Mouse (Mus musculus) hindbrain, embryonic 11.5 days (tissue): ENCODE results near the gene Baat. TPM values are rescaled to one million over a fixed set of nuclear protein-coding genes. Genes with fewer than 3 reads are reported as not detected.
"Not testable (repeated sequence)": the region's sequence is repeated elsewhere in the genome, so short reads cannot be mapped to it uniquely, and the experiment has no call there.

ENCODE experiments used
- ATAC-seq: fragments of 200-750 bp; cut with Nextera tagmentation; 2 replicates; pipeline ENCODE4 v1.8.0; 2017; ENCODE audit warnings: mild to moderate bottlenecking, moderate TSS enrichment, moderate library complexity; ENCODE audit not compliant: low FRiP score
- DNase-seq: peaks from one replicate; pipeline ENCODE4 v3.0.0-alpha.2; 2015; ENCODE audit warnings: low spot score
- H3K27ac ChIP-seq: fragments of 300-500 bp; sonication (generic); 2 replicates; pipeline ENCODE4 v1.5.1; 2014; ENCODE audit warnings: mild to moderate bottlenecking, low read depth, low read length
- H3K27me3 ChIP-seq: fragments of 300-500 bp; sonication (generic); 2 replicates; pipeline ENCODE4 v1.6.1; 2014; ENCODE audit warnings: mild to moderate bottlenecking, low read length, moderate library complexity, mixed read lengths; ENCODE audit not compliant: control insufficient read depth, insufficient read depth
- H3K36me3 ChIP-seq: fragments of 300-500 bp; sonication (generic); 2 replicates; pipeline ENCODE4 v1.6.1; 2014; ENCODE audit warnings: mild to moderate bottlenecking, low read length, moderate library complexity, mixed read lengths; ENCODE audit not compliant: control insufficient read depth, insufficient read depth
- H3K4me1 ChIP-seq: fragments of 300-500 bp; sonication (generic); replicated peaks from 2 replicates; pipeline ENCODE4 v1.6.1; 2014; ENCODE audit warnings: low read length, mixed read lengths; ENCODE audit not compliant: control insufficient read depth, insufficient read depth
- H3K4me2 ChIP-seq: fragments of 300-500 bp; sonication (generic); replicated peaks from 2 replicates; pipeline ENCODE4 v1.6.1; 2014; ENCODE audit warnings: mild to moderate bottlenecking, low read depth, low read length
- H3K4me3 ChIP-seq: fragments of 300-500 bp; sonication (generic); 2 replicates; pipeline ENCODE4 v1.5.1; 2014; ENCODE audit warnings: low read depth, low read length
- H3K9ac ChIP-seq: fragments of 300-500 bp; sonication (generic); 2 replicates; pipeline ENCODE4 v1.6.1; 2014; ENCODE audit warnings: low read depth, low read length
- H3K9me3 ChIP-seq: fragments of 300-500 bp; sonication (generic); 2 replicates; pipeline ENCODE4 v1.6.1; 2016; ENCODE audit warnings: low read length; ENCODE audit not compliant: control insufficient read depth
- WGBS: fragments of 180-500 bp; shearing (Covaris S2); extraction: QIAGEN DNeasy Blood & Tissue Kit; methylation state at CpG from one replicate; pipeline ENCODE4 v1.1.7; 2014; 5-methylcytosine and 5-hydroxymethylcytosine counted together
- polyA plus RNA-seq: library from polyadenylated mRNA; unstranded; fragments of >200 nt; fragmentation: Nextera tagmentation; extraction: Ambion mirVana; gene quantifications from 2 replicates; pipeline ENCODE4 v1.2.1, GENCODE M21; 2014

Baat gene
- polyA plus RNA-seq, 1 experiment from 2014 or later, result 0.22 TPM

DNA sequence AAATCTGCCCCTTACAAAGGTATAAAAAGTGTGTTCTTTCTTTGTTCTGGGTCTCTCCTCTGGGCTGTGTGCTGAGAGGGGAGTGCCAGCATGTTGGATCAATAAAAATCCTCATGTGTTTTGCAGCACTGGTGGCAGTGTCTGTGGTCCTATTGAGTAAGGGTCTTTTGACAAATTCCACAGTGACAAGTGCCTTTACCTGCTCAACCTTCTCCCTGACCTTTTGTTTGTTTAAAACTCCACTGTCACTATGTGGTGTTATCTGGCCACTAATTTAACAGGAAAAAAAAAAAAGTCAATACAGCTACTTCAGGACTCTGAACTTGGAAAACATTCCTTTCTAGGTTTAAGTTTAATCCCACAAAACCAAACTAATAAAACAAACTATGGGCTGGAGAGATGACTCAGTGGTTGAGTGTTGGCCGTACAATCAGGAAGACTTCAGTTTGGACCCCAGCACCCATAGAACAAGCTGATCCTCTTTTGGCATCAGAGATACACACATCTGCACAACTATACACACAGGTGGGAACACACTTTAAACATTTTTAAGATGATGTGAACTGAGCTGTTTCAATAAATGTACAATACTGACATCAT is 4.0 kb upstream of the Baat start:
- not testable (repeated sequence) for H3K27ac ChIP-seq, H3K4me1 ChIP-seq, H3K4me2 ChIP-seq, H3K4me3 ChIP-seq, DNase-seq, H3K27me3 ChIP-seq, H3K9me3 ChIP-seq, H3K36me3 ChIP-seq, H3K9ac ChIP-seq, ATAC-seq
- WGBS, result 100% methylated on average over 1 of the region's 1 CpGs

DNA sequence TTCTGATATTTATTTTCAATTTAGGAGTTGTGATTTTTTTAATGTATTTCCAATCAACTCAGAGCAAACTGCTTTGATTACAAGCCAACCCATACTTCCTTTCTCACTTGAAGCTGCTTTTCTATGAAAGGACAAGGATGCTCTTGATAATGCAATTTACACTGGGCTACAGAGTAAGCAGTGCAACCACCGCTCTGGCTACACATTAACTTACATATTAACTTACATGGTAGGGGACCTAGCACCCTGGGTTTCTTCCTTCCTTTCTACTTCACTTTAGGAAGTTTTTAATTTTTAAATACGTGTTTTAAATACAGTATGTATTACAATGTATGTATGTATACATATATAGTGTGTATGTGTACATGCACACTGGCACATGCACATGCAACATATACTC is 2.8 kb upstream of the Baat start:
- 91% methylated on average over 2 of the region's 2 CpGs for WGBS
- ATAC-seq, result no peak

DNA sequence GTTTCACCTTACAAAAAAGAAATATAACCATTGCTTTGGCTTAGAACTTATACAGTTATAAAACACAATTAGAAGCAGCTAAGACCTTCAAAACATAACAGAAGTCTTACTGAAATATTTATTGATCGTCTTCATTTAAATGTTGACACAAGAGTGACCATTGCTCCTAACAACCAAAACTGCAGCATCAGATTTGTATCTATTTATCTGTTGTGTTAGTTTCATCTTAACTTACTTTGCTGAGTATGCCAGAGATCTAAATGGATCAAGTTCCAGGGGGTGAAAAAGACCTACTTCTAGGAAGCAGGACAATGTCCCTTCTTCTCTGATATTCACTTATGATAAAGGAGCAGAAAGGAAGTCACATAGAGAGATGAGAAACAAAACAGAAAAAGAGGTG is 2.8 kb downstream of the Baat start:
- ATAC-seq, result no peak
- no peaks in the 10 kb centered on the region for H3K27me3 ChIP-seq

More for the DNA sequence above, 2.8 kb upstream of the Baat start:
- no peaks in the 10 kb centered on the region for H3K27me3 ChIP-seq
- H3K27ac ChIP-seq, result no peak overlapping the region
- no peak overlapping the region for H3K9ac ChIP-seq
- H3K9me3 ChIP-seq, result no peaks in the 10 kb centered on the region
- H3K4me1 ChIP-seq, result no peaks in the 10 kb centered on the region
- no peak overlapping the region for H3K4me2 ChIP-seq
- peaks cover 4% of the 10 kb centered on the region; the same call in 1 of the 2 replicates for H3K36me3 ChIP-seq
- H3K4me3 ChIP-seq, result no peak overlapping the region
- DNase-seq, result no peak

DNA sequence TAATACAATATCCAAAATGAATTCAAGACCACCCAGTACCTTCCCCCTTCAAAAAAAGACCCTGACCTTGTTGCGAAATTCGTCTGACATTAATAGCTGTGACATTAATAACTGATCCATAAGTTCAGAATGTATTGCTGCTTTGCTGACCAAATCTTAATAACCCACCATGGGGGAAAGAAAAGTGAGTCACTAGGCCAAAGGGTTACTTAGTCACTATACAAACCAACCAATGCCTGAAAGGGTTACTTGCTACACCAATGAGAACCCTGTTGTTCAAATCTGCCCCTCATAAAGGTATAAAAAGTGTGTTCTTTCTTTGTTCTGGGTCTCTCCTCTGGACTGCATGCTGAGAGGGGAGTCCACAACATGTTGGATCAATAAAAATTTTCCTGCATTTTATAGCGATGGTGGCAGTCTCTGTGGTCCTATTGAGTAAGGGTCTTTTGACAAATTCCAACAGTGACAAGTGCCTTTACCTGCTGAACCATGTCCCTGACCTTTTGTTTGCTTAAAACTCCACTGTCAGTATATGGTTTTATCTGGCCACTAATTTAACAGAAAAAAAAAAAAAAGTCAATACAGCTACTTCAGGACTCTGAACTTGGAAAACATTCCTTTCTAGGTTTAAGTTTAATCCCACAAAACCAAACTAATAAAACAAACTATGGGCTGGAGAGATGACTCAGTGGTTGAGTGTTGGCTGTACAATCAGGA is 20.3 kb downstream of the Baat start:
- not testable (repeated sequence) for H3K36me3 ChIP-seq, H3K27me3 ChIP-seq, H3K9me3 ChIP-seq, DNase-seq, H3K4me3 ChIP-seq, H3K9ac ChIP-seq, H3K4me2 ChIP-seq, H3K4me1 ChIP-seq, ATAC-seq, H3K27ac ChIP-seq
- 75% methylated on average over 3 of the region's 3 CpGs for WGBS

More for the DNA sequence above, 2.8 kb downstream of the Baat start:
- Histone ChIP-seq H3K9ac (no peak overlapping the region), H3K4me2 (no peak overlapping the region), H3K27ac (no peak overlapping the region), H3K4me3 (no peak overlapping the region), H3K9me3 (no peaks in the 10 kb centered on the region), H3K4me1 (no peaks in the 10 kb centered on the region), H3K36me3 (no peaks in the 10 kb centered on the region)
- no peak for DNase-seq
- 98% methylated on average over 1 of the region's 1 CpGs for WGBS

DNA sequence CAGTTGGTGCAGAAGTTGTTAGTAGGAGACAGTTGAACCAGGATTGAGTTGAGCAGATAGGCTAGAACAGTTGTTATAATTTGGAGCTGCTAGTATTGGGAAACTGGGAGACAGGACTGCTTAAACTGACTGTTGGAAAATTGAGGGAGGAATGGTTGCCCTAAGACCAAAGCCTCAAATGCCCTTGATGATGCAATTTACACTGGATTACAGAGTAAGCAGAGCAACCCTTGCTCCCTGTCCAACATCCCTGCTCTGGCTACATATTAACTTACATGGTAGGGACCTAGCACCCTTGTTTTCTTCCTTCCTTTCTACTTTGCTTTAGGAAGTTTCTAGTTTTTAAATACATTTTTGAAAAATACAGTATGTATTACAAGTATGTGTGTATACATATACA is 20.9 kb downstream of the Baat start:
- no peak overlapping the region for H3K4me2 ChIP-seq
- no peaks in the 10 kb centered on the region for H3K9me3 ChIP-seq
- H3K27me3 ChIP-seq, result no peaks in the 10 kb centered on the region
- no peak for DNase-seq
- H3K4me3 ChIP-seq, result no peak overlapping the region
- H3K9ac ChIP-seq, result no peak overlapping the region
- no peaks in the 10 kb centered on the region for H3K36me3 ChIP-seq
- H3K4me1 ChIP-seq, result no peaks in the 10 kb centered on the region
- no peak overlapping the region for H3K27ac ChIP-seq
- ATAC-seq, result no peak

DNA sequence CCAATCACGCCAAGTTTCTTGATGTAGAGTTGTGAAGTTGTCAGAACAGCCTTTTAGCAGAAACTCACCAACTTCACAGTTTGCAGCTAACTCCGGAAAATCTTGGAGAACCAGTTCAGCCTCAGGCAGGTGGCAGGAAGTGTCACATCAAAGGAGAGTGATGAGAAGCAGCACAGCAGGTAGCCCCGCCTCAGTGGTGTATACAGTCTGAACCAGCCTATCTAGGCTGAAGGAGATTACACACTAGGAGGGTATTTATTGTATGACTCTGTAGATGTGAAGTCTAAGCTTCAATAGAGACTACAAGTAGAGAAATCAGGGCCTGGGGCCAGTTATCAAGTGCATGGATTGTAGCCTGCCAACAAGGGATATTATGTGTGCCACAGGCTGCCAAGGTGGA is 25.5 kb downstream of the Baat start:
- Histone ChIP-seq H3K9me3 (no peaks in the 10 kb centered on the region), H3K4me2 (no peak overlapping the region), H3K27ac (no peak overlapping the region), H3K4me3 (no peak overlapping the region), H3K9ac (no peak overlapping the region), H3K27me3 (no peaks in the 10 kb centered on the region), H3K36me3 (no peaks in the 10 kb centered on the region), H3K4me1 (no peaks in the 10 kb centered on the region)
- ATAC-seq (no peak), DNase-seq (peak; percentile 1)
- 49% methylated on average over 3 of the region's 3 CpGs for WGBS

DNA sequence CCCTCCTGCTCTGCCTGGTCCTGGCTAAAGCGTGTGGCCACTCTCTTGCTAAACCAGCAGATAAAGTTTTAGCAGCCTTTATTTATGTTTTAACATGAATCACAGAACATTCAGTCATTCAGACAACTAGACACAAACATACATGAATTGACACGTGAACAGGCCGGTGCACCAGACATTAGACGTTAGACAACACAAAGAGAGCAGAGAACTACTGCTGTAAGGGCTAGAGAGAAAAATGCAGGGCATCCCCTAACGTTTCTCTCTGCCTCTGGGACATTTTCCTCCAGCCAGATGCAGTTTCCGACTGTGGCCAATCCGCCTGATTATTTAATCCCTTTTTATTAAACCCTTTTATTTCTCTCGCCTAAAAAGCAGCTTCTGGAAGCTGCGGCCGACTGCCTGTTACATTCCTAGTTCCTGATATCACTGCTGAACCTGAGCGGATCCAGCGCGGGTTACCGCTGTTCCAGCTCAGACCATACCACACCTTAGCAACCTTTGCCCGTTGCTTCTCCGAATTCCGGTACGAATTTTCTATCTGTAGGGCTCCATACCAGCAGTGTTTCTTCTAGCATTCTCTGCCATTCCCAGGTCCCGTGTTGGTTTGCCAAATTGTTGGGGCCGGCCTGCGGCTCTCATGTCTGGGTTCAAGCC is 26.1 kb downstream of the Baat start:
- no peaks in the 10 kb centered on the region for H3K9me3 ChIP-seq
- 21% methylated on average over 21 of the region's 21 CpGs for WGBS
- H3K27me3 ChIP-seq, result no peaks in the 10 kb centered on the region
- ATAC-seq (no peak), DNase-seq (peak; percentile 7)
- no peak overlapping the region for H3K9ac ChIP-seq
- no peaks in the 10 kb centered on the region for H3K36me3 ChIP-seq
- H3K4me3 ChIP-seq, result no peak overlapping the region
- H3K4me2 ChIP-seq, result no peak overlapping the region
- no peak overlapping the region for H3K27ac ChIP-seq
- no peaks in the 10 kb centered on the region for H3K4me1 ChIP-seq

DNA sequence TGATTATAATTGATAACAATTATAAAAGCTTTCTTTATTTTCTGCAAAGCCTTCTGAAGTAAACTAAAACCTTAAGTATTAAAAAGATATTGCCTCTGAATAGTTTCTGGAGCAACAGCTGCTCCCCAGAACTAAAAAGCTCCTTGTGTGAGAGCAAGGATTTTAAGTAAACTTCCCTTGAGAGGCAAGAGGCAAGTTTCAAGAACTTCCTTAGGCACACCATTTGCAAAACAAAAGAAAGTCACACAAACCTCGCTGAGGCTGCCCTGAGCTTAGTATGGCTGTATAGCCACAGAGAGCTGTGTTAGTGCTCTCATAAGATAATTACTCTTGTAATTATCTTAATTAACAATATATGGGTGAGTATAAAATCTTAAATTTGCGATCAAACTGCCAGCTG is 27.3 kb downstream of the Baat start:
- H3K27ac ChIP-seq, ATAC-seq, H3K9ac ChIP-seq, H3K4me2 ChIP-seq, DNase-seq, H3K4me3 ChIP-seq, H3K9me3 ChIP-seq, H3K36me3 ChIP-seq, H3K27me3 ChIP-seq, H3K4me1 ChIP-seq: not testable (repeated sequence)
- 25% methylated on average over 2 of the region's 2 CpGs for WGBS
